Mouse (Mus musculus) lung, postnatal 0 days (tissue): Measurements from ENCODE around the gene Cttn.

Experiments
- CTCF ChIP-seq: IDR thresholded peaks from 2 replicates; pipeline ENCODE4 v1.5.1; 2016; ENCODE audit warnings: antibody characterized with exemption, mild to moderate bottlenecking
- EP300 ChIP-seq: IDR thresholded peaks from 2 replicates; pipeline ENCODE4 v1.6.1; 2016; ENCODE audit warnings: antibody characterized with exemption, mild to moderate bottlenecking, control low read depth

DNA sequence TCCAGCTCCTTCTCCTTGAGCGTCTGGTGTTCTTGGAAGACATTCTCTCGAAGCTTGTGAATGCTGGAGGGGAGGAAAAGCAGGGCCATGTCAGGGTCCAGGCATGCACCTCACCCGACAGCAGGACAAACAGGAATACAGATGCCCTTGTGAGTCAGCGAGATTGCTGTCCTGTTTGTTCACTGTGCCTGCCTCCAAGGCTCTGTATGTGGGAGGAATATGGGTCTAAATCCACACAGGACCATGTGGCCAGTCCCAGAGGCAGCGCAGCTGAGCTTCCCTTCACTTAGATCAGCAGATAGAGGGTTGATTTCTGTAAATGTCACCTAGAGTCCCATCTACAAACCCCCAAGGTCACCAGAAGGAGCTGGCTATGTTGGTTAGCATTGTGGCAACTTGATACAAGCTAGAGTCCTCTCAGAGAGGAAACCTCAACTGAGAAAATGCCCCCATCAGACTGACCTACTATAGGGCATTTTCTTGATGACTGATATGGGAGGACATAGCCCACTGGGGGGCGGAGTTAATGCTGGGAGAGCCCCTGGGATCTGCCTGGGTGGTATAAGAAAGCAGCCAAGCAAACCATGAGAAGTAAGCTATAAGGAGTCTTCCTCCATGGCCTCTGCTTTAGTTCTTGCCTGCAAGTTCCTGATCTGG lies 9.4 kb downstream of the Cttn start:
- TF ChIP-seq CTCF (no peak), EP300 (no peak)
